Mouse (Mus musculus) neural tube, embryonic 12.5 days (tissue): ENCODE data around the gene Stx11. TPM values are rescaled to one million over a fixed set of nuclear protein-coding genes. Genes with fewer than 3 reads are reported as not detected.

Experiments
- ATAC-seq: fragments of 200-750 bp; cut with Nextera tagmentation; 2 replicates; pipeline ENCODE4 v1.8.0; 2017; ENCODE audit warnings: low read depth, mild to moderate bottlenecking, moderate TSS enrichment, moderate library complexity; ENCODE audit not compliant: low FRiP score
- H3K27ac ChIP-seq: fragments of 300-500 bp; sonication (generic); 2 replicates; pipeline ENCODE4 v1.5.1; 2016
- H3K27me3 ChIP-seq: fragments of 300-500 bp; sonication (generic); replicated peaks from 2 replicates; pipeline ENCODE4 v1.6.1; 2016; ENCODE audit warnings: mild to moderate bottlenecking
- H3K36me3 ChIP-seq: fragments of 300-500 bp; sonication (generic); 2 replicates; pipeline ENCODE4 v1.6.1; 2016; ENCODE audit warnings: mild to moderate bottlenecking
- H3K4me1 ChIP-seq: fragments of 300-500 bp; sonication (generic); 2 replicates; pipeline ENCODE4 v1.6.1; 2016
- H3K4me2 ChIP-seq: fragments of 300-500 bp; sonication (generic); replicated peaks from 2 replicates; pipeline ENCODE4 v1.6.1; 2016; ENCODE audit warnings: mild to moderate bottlenecking
- H3K4me3 ChIP-seq: fragments of 300-500 bp; sonication (generic); 2 replicates; pipeline ENCODE4 v1.5.1; 2016
- H3K9ac ChIP-seq: fragments of 300-500 bp; sonication (generic); 2 replicates; pipeline ENCODE4 v1.6.1; 2016; ENCODE audit warnings: mild to moderate bottlenecking
- H3K9me3 ChIP-seq: fragments of 300-500 bp; sonication (generic); 2 replicates; pipeline ENCODE4 v1.6.1; 2016; ENCODE audit warnings: mild to moderate bottlenecking
- WGBS: fragments of 180-500 bp; shearing (Covaris S2); methylation state at CpG from one replicate; pipeline ENCODE4 v1.1.7; 2016; 5-methylcytosine and 5-hydroxymethylcytosine counted together
- polyA plus RNA-seq: library from polyadenylated mRNA; unstranded; fragments of >200 nt; fragmentation: Nextera tagmentation; extraction: Ambion mirVana; gene quantifications from 2 replicates; pipeline ENCODE4 v1.2.1, GENCODE M21; 2016

The Stx11 gene
- polyA plus RNA-seq, 1 experiment from 2014 or later: 4.5 TPM

DNA sequence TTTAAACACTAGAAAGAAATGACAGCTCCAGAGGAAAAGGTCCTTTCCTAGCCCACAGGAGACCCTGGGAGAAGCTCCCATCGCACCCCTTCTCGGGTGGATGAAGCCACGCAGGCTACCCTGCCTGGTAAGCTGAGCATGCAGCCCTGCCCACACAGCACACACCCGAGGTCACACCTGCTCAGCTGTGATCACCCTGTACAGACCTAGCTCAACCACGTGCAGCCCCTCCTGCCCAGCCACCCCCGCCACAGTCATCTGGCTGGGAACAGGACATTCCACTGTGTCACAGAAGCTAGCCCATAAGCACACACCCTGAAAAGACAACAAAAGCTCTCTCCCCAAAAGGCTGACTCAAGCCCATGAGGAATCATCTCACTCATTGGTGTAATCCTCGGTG, 14.8 kb downstream of the Stx11 start:
- Histone ChIP-seq H3K4me2 (no peak overlapping the region), H3K36me3 (no peaks in the 10 kb centered on the region), H3K27me3 (no peaks in the 10 kb centered on the region), H3K27ac (no peak overlapping the region), H3K9me3 (no peaks in the 10 kb centered on the region), H3K4me1 (no peaks in the 10 kb centered on the region), H3K4me3 (no peak overlapping the region), H3K9ac (no peak overlapping the region)
- 82% methylated on average over 7 of the region's 7 CpGs for WGBS
- ATAC-seq: no peak

DNA sequence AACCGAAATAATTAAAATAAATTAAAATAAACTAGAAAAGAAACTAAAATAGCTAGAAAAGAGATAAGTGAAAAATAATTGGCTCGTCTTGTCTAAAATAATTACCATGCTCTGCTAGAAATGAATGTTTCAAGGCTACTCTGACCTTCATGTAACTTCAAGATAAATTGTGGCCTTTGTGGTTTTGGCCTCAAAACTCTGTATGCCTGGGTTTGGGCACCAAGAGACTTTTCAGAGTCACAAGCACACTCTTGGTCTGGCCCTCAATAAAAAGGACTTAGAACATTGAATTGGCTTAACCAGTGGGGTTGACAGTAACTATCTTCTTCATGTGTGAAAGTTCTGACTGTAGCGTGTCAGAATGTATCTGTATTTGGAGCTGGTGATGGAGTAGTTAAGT, 16.5 kb downstream of the Stx11 start:
- Histone ChIP-seq H3K4me3 (no peak overlapping the region), H3K36me3 (no peaks in the 10 kb centered on the region), H3K9me3 (no peaks in the 10 kb centered on the region), H3K27ac (no peak overlapping the region), H3K27me3 (peaks cover 3% of the 10 kb centered on the region), H3K4me1 (no peaks in the 10 kb centered on the region), H3K9ac (no peak overlapping the region), H3K4me2 (no peak overlapping the region)
- WGBS: 96% methylated on average over 3 of the region's 3 CpGs
- ATAC-seq: no peak

DNA sequence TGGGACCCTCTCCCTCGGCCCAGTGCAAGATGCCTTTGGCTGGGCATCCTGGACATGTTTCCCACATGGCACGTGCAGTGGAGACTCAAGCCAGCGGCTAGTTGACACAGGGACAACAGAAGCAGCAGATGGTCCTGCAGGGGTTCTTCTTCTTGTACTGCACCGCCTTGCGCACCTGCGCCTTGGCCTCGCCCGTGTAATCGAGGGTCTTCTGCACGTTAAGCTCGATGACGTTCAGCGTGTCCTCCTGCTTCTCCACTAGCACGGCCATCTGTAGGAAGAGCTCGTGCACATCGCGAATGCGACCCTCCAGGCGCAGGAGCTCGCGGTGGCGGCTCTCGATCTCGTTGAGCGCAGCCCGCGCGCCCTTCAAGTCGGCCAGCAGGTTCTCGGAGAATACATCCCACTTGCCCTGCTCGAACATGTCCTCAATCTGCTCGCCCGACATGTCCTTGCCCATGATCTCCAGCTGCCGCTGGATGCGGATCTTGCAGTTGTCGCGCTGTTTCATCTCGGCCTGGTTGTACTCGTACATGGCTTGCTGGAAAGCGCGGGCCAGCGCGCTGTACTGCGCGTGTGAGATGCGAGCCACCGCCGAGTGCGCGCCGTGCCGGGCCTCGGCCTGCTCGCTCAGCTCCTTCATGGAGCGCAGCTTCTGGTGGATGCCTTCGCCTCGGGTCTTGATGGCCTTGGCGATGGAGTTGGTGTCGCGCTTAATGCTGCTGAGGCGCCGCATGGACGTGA, 22.9 kb downstream of the Stx11 start:
- no peak overlapping the region for H3K27ac ChIP-seq
- H3K4me1 ChIP-seq: peaks cover 10% of the 10 kb centered on the region; the same call in 1 of the 2 replicates
- H3K4me3 ChIP-seq: peak overlapping the region; percentile 43
- ATAC-seq: peak; percentile 91
- H3K4me2 ChIP-seq: peak overlapping the region; percentile 64
- H3K36me3 ChIP-seq: no peaks in the 10 kb centered on the region
- peaks cover 24% of the 10 kb centered on the region for H3K27me3 ChIP-seq
- peak overlapping the region; percentile 38 for H3K9ac ChIP-seq
- H3K9me3 ChIP-seq: no peaks in the 10 kb centered on the region
- WGBS: 9% methylated on average over 63 of the region's 63 CpGs

DNA sequence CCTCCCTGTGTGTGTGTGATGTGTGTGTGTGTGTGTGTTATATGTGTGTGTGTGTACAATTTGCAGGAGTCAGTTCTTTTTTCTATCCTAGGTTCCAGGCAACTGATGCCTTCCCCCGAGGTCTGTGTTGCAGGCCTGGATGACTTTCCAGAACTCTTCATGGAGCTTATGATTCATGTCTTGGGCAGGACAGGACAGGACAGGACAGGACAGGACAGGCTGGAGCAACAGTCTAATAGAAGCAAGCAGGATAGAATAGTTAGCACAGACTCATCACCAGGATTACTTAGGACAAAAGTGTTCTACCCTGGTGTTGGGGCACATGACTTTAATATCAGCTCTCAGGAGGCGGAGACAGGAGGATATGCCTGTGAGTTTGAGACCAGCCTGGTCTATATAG, 25.3 kb downstream of the Stx11 start:
- Histone ChIP-seq H3K9ac (no peak overlapping the region), H3K4me2 (no peak overlapping the region), H3K4me1 (peaks cover 10% of the 10 kb centered on the region; the same call in 1 of the 2 replicates), H3K27ac (no peak overlapping the region), H3K9me3 (no peaks in the 10 kb centered on the region), H3K4me3 (no peak overlapping the region), H3K36me3 (no peaks in the 10 kb centered on the region), H3K27me3 (peaks cover 24% of the 10 kb centered on the region)
- 84% methylated on average over 2 of the region's 2 CpGs for WGBS
- ATAC-seq: no peak

DNA sequence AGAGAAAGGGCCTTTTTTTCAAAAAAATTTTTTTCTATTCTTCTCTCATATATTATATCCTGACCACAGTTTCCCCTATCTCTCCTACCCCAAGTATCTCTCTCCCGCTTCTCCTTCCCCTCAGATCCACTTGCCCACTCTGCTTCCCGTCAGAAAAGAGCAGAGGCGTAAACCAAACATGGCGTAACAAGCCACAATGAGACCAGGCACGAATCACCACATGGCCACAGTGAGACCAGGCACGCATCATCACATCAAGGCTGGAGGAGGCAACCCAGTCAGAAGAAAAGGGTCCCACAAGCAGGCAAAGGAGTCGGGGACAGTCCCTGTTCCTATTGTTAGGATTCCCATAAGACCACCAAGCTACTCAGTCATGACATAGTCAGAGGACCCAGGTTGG, 28.0 kb downstream of the Stx11 start:
- no peak for ATAC-seq
- Histone ChIP-seq H3K36me3 (no peaks in the 10 kb centered on the region), H3K27me3 (peaks cover 8% of the 10 kb centered on the region), H3K9ac (no peak overlapping the region), H3K27ac (no peak overlapping the region), H3K4me1 (peaks cover 5% of the 10 kb centered on the region; the same call in 1 of the 2 replicates), H3K9me3 (no peaks in the 10 kb centered on the region), H3K4me2 (no peak overlapping the region), H3K4me3 (no peak overlapping the region)
- 86% methylated on average over 7 of the region's 7 CpGs for WGBS

DNA sequence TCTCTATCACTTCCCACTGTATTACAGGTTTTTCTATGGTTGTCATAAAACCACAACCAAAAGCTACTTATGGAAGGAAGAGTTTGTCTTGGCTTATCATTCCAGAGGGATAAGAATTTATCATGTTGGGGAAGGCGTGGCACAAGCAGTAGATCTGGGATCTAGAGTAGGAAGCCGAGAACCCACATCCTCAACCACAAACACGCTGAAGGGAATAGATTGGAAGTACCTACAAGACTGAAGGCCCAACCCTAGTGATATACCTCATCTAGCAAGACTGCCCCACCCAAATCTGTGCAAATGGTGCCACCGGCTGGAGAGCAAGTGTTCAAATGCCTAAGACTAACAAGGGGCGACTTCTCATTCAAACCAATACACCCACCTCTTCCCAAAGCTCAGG, 28.5 kb downstream of the Stx11 start:
- Histone ChIP-seq H3K36me3 (no peaks in the 10 kb centered on the region), H3K4me1 (no peaks in the 10 kb centered on the region), H3K9ac (no peak overlapping the region), H3K27me3 (peaks cover 3% of the 10 kb centered on the region), H3K9me3 (no peaks in the 10 kb centered on the region), H3K4me3 (no peak overlapping the region), H3K27ac (no peak overlapping the region), H3K4me2 (no peak overlapping the region)
- ATAC-seq: no peak
- WGBS: 86% methylated on average over 5 of the region's 5 CpGs

DNA sequence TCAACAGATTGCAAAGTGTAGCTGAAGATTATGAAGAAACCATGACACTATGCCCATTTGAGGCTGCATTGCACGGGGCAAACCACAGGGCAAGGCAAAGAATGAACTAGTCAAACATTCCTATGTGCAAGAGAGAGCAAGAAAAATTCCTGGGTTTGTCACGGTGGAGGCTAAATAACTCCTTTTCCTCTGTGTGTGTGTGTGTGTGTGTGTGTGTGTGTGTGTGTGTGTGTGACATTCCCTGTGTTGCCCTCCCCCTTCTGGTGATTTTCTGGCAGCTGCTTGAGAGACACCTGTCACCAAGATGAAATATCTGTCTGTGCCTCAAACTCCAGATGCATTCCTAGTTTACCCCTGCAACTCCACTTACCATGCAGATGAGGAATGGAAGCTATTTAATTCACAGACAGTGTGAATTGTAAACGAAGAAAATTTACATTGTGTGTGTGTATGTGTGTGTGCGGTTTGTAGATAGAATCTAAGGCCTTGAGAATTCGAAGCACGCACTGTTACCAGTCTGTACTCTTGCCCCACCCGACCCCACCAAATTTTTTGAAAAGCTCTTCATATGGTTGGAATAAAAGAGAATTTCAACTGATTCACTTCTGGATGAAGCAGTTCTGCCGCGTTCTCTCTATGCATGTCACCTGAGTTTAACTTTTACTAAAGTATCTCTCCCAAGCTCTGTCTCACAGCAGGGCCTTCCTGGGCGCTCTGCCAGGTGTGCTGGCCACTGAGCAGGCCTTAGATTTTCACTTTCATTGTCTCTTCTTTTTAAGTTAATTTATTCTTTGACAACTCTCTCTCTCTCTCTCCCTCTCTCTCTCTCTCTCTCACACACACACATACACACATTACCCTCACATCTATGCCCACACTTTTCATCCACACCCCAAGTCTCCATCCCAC, 32.4 kb downstream of the Stx11 start:
- no peak overlapping the region for H3K27ac ChIP-seq
- no peaks in the 10 kb centered on the region for H3K4me1 ChIP-seq
- WGBS: 55% methylated on average over 10 of the region's 10 CpGs
- H3K9ac ChIP-seq: no peak overlapping the region
- no peak overlapping the region for H3K4me2 ChIP-seq
- H3K36me3 ChIP-seq: no peaks in the 10 kb centered on the region
- no peak for ATAC-seq
- H3K27me3 ChIP-seq: no peaks in the 10 kb centered on the region
- H3K4me3 ChIP-seq: no peak overlapping the region
- no peaks in the 10 kb centered on the region for H3K9me3 ChIP-seq

DNA sequence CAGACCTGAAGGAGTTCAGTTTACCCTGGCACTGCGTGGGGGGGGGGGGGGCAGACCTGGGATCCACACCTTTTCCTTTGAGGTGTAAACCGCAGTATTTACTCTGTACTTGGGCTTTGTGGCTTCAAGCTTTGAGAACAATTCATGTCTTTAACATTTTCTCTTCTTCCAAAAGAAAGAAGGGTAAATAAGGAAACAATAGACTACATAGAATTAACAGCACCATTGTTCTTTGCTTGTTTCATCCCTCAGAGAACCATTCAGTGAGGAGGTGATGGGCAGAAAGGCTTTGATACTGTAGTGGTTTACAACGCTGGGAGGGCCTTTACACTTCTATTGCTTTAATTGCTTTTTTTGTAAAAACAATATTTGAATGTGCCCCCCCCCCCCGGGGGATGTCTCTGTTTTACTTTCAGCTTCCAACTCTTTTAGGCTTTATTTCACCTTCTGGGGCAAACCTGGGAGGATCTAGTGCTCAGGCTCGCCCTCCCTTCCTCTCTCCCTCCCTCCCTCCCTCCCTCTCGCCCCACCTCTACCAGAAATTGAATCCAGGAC, 33.7 kb downstream of the Stx11 start:
- 11% methylated on average over 6 of the region's 6 CpGs for WGBS
- Histone ChIP-seq H3K36me3 (no peaks in the 10 kb centered on the region), H3K4me2 (no peak overlapping the region), H3K4me1 (no peaks in the 10 kb centered on the region), H3K27me3 (no peaks in the 10 kb centered on the region), H3K9me3 (no peaks in the 10 kb centered on the region), H3K27ac (no peak overlapping the region), H3K4me3 (no peak overlapping the region), H3K9ac (no peak overlapping the region)
- no peak for ATAC-seq

DNA sequence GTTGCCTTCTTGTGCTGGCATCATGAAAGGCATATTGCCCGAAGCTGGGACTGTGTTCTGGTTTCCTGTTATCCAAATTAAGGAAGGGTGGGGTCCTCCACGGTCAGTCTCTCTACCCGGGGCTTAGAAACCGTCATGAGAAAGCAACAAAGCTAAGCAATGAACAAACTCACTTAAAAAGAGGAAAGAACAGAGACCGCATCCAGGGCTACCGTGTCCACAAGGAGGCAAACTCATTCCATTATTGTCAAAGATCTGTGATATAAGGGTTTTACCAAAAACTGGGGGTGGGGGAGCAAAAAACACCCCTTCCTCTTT, 34.3 kb downstream of the Stx11 start:
- no peaks in the 10 kb centered on the region for H3K4me1 ChIP-seq
- no peak overlapping the region for H3K4me3 ChIP-seq
- H3K9ac ChIP-seq: no peak overlapping the region
- no peak overlapping the region for H3K4me2 ChIP-seq
- no peak for ATAC-seq
- H3K36me3 ChIP-seq: no peaks in the 10 kb centered on the region
- 43% methylated on average over 6 of the region's 6 CpGs for WGBS
- H3K9me3 ChIP-seq: no peaks in the 10 kb centered on the region
- no peaks in the 10 kb centered on the region for H3K27me3 ChIP-seq
- no peak overlapping the region for H3K27ac ChIP-seq

DNA sequence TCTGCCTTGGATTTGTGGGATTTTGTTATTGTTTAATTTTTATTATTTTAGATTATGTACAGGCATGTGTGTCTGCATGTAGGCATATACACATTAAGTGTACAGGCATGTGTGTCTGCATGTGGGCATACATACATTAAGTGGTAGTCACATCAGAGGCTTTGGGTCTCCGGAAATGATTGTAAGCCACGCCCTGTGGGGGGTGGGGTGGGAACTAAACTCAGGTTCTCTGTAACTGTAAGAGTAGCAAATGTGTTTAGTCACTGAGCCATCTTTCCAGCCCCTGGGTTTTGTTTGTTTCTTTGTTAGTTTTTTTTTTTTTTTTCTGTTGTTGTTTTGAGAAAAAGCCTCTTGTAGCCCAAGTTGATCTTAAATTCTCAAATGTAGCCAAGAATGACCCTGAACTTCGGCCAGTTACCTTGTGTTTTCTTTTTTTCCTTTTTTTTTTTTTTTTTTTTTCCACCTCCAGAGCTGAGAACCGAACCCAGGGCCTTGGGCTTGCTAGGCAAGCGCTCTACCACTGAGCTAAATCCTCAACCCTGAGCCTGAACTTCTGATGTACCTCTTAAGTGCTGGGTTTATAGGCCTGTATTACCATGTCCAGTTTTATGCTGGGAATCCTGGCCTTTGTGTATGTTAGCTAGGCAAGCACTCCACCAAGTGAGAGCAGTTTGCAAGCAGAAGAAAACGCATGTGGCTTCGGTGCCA, 34.8 kb downstream of the Stx11 start:
- Histone ChIP-seq H3K4me1 (no peaks in the 10 kb centered on the region), H3K4me3 (no peak overlapping the region), H3K4me2 (no peak overlapping the region), H3K27me3 (no peaks in the 10 kb centered on the region), H3K36me3 (no peaks in the 10 kb centered on the region), H3K9me3 (no peaks in the 10 kb centered on the region), H3K27ac (no peak overlapping the region), H3K9ac (no peak overlapping the region)
- no peak for ATAC-seq
- 84% methylated on average over 7 of the region's 7 CpGs for WGBS

DNA sequence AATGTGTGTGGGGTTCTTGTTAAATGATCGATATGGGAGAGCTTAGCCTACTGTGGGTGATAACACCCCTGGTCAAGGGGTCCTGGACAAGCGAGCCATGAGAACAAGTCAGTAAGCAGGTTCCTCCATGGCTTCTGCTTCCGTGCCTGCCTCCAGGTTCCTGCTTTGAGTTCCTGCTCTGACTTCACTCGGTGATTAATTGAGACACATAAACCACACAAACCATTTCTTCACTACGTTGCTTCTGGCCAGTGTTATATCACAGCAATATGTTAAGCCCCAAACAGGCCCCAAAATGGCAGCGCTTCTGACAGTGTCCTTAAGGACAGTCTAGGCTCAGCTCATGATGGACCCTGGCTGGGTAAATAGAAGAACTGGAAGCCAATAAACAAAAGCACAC, 35.9 kb downstream of the Stx11 start:
- Histone ChIP-seq H3K4me1 (peaks cover 5% of the 10 kb centered on the region; the same call in 1 of the 2 replicates), H3K36me3 (no peaks in the 10 kb centered on the region), H3K9me3 (no peaks in the 10 kb centered on the region), H3K27ac (no peak overlapping the region), H3K4me2 (no peak overlapping the region), H3K9ac (no peak overlapping the region), H3K4me3 (no peak overlapping the region), H3K27me3 (no peaks in the 10 kb centered on the region)
- 81% methylated on average over 6 of the region's 6 CpGs for WGBS
- ATAC-seq: no peak
